Mouse (Mus musculus) common myeloid progenitor, adult 5-6 weeks (primary cell): ENCODE results near the gene Tspan14. TPM values are rescaled to one million over a fixed set of nuclear protein-coding genes. Genes with fewer than 3 reads are reported as not detected.
A peak's percentile ranks its signal among the peaks of the same experiment; 100 is the strongest.

Source experiments
- ATAC-seq: replicated peaks from 2 replicates; pipeline ENCODE4 v1.8.0; 2016; ENCODE audit warnings: low read depth, mild to moderate bottlenecking, moderate TSS enrichment, inconsistent platforms; ENCODE audit not compliant: poor library complexity, severe bottlenecking
- total RNA-seq: library from RNA; stranded (forward); fragments of 200-1000, 187-1606 nt; gene quantifications from 2 replicates; pipeline ENCODE4 v1.2.3, GENCODE M21; 2017

Gene Tspan14
- total RNA-seq, 1 experiment from 2014 or later = 46.6 TPM

DNA sequence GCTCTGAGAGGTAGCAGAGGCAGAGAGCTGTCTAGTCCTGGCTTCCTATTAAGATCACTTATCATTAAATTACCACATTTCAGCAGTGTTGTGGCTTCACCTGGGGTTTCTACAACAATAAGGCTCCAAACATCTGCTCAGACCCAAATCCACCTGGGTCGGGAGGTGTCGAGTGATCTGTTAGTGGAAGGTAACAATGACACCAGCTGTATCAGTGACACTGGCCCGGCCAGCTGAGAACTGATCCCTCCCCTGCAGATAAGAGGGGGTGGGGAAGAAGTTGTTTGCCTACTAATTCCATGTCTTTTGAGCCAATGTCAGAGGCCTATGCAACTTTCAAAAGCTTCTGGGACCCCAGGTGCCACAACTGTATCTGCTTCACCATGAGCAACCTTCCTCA lies 73.4 kb downstream of the Tspan14 start, which contains the start of gene Sh2d4b:
Sh2d4b (minus strand) TSS at position 71 of the 400 bp plus-strand sequence.
- no peak for ATAC-seq

DNA sequence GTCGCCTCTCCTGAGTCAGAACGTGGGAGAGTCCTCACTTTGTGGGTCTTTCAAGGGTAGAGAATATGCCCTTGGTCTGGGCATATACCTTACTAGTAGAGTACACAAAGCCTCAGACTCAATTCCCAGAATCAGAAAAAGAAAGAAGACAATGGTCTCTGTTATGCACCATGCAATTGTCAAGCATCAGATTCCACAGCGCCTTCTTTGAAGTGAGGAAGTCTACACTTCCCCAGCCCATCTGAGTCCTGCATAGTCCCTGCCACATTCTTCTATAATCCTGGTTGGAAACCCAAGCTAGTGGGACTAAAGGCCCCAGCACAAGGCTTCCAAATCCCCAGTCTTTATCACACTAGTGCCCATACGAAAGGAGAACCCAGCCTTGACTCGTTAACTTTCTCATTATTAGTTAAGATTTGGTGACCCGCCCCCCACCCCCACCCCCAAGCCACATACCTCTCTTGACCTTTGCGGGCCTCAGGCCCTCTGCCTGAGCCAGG lies 74.2 kb downstream of the Tspan14 start:
- no peak for ATAC-seq

DNA sequence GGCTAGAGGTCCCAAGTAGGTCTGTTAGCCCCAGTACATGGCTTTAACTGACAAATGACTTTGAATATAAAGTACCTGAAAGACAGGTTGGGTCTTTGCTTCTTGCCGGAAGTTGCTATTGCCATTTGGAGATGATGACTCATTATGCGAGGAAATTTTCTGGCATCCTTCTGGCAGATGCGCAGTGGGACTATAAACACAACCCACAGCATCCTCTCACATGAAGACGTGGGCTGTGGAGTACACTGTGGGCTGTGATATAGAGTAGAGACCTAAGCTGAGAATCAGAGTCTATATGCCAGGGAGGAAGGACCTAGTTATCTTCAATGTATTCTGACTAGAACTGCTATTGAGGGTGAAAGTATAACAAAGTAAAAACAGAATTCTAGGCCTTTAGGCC lies 75.1 kb downstream of the Tspan14 start:
- ATAC-seq = no peak

DNA sequence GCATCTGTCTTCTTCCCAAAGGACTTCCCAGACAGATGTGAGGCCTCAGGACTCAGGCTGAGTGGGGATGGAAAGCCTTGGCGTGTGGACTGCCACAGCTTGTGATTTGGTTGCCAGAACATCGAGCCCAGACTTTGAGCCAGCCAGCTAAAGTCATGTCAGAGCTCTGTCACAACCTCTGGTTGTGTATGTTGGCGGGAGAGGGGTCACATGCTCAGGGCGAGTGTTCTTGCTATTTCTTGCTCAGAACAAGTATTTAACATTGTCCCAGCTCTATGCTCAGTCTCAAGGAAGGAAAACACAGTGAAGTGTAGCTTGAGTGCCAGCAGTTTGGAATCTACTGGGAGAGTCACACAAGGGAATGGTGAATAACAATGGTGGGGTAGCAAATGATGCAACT lies 76.9 kb downstream of the Tspan14 start:
- ATAC-seq = no peak

DNA sequence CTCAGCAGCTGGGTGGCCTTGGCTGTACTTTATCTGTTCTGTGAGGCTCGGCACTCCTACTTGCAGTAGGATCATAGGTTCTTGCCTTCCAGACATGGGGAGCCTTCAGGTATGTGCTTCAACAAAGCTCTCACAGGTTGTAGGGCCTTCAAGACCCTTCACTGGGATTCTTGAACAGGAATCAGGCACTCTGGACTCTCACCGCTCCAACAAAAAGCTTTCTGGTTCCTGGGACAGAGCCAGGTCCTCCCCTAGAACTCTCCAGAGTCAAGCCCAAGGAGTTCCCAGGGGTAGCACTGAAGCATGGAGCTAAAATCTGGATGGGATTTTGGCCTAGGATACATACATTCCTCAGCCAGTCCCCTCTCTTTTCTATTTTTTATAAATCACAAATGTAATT lies 77.4 kb downstream of the Tspan14 start:
- ATAC-seq = no peak

DNA sequence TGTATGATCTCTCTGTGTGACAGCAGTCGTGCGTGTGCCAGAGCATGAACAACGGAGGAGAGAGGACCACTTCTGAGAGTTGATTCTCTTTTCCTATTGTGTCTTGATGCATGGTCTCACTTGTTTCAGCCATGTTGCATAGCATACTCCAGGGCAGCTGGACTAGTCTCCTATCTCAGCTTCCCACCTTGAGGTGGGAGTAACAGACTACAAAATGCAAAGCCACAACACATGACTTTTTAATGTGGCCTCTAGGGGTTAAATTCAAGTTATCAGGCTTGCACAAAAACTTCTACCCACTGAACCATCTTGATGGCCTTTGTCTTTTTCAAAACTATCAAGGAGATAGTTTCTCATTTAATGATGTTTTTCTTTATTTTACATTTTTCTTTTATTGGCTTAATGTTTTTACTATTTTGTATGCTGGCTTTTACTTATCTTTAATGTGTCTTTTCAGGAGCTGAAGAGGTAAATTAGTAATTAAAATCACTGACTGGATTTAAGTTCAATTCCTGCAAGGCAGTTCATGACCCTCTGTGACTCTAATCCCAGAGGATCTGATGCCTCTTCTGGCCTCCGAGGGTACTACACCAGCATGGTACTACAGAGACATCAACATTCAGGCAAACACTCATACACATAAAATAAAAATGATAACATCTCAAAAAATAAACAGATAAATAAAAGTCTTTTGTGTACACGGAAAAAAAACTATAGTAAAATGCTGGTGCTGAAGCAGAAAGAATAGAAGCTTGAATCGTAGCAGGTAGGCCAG lies 80.0 kb downstream of the Tspan14 start:
- ATAC-seq = peak; percentile 60; the same call in 1 of the 2 replicates

DNA sequence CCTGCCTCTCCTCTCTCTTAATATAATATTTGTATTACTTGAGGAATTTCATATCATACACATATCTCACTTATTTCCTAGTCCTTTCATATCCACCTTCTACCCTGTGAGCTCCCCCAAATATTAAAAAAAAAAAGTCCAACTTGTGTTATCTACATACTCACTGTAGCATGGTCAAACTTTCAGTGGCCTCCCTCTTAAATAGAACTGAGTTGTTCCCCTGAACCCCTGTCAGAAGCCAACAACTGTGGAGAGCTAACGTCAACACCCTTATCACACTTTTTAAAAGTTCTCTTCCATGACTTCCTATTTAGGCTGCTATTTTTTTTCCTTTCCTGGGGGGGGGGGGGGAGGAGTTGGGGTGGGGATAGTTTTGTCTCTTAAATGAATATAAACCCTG lies 80.9 kb downstream of the Tspan14 start:
- no peak for ATAC-seq

DNA sequence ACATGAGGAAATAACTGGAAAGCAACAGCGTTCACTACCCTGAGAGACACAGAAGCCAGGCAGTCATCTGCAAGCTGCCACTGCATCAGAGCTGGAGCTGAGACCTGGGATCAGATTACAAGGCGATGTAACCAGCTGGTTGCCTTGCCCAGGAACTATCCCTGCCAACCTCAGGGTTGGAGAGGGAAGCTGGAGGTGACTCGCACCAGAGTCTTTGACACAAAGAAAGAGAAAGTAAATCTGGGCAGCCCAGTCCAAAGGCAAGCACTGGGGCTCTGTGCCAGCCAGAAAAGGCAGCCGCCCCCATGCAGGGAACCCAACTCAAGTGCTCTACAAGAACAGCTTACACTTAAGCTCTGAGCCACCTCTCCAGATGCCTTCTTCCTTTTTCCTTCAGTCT lies 81.4 kb downstream of the Tspan14 start:
- no peak for ATAC-seq

DNA sequence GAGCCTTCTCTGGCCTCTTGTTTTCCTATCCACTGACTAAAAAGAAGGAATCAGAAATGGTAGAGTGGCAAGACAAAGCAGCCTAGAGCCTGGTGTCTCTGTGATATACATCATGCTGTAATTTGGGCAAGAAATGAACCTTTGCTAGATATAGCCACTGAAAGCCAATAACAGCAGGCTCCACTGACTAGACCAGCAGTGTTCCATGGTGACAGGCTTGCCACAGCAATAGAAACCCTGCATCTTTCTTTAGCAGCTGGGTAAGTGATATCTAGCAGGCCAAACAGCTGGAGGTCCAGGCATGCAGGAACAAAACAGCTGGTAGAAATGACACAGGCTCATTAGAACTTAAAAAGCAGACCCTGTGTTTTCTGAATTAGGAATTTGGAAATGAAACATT lies 92.0 kb downstream of the Tspan14 start:
- ATAC-seq = no peak

DNA sequence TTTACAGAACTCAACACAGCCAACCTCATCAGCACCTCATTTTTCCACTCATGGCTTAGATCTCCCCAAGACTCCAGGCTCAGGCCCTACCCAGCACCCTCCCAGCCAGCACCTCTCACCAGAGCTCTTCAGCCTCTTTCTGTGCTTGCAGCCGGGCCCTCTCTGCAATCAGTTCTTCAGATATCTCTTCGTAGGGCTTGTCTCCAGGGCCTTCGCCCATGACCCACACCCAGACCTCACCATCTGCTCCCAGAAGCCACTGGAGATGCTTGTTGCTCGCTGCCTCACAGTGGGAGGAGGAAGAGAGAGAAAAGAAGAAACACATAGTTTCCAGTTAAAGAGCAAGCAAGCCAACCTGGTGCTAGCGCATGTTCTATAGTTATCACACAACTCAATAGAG lies 92.6 kb downstream of the Tspan14 start:
- no peak for ATAC-seq

DNA sequence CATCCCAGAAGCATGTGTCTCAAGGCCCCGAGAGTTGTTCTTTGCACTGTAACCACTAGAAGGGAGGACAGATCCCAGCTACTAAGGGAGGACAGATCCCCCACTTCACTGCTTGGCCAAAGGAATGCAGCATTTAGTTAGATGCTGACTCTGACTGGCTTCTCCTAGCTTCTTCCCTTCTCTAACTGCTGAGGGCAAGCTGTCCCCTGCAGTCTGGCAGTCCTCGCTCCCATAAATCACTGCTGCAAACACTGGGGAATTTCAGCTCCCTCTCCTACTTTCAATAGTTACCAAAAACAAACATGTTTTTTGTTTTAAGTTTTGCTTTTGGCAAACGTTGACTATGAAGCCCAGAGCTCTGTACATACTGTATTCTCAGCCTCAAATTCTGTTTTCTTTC lies 96.0 kb downstream of the Tspan14 start:
- no peak for ATAC-seq

DNA sequence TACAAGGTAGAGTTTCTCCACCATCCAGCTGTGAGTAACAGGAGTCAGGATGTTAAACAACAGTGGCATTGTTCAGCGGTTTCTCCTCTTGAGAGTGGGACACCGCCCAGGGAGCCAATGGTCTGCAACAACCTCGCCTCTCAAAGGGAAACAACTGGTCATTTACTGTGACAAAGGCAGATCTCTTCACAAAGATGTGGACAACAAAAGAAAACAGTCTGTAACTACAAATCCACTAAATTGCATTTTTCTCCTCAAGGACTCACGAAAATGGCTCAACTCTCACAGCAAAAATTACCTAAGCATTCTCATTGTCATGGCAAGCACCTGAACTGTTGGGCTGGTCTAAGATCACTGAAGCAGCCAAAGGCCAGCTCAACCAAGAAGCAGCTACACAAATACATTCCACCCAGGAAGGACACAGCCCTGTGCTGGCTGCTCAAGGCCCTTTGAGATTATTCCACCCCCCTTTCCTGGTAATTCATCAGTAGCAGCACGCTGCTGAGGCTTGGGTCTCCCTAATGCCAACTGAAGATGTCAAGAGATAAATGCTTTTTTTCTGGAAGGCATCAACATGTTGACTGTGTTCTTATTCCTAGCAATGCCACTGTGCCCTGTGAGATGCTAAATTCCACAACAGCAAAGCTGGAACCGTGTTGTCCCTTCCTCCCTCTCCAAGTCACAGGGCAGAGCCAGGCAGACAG lies 101.6 kb downstream of the Tspan14 start:
- no peak for ATAC-seq

DNA sequence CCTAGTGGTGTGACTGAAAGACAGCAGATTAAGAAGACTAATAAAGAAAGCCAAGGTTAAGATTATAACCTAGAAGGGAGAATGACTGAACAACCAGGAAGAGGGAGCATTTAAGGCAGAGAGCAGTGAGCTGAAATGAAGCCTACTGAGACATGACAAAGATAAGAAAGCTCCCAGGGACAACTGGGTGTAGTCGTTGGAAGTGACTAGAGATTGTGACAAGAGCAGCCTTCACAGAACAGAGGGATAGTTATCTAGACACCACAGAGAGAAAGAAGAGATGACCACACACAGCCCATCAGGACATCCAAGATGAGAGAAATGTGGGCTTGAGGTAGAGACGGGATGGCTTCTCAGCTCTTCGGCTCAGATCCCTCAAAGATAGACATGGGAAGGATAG lies 102.9 kb downstream of the Tspan14 start:
- no peak for ATAC-seq

DNA sequence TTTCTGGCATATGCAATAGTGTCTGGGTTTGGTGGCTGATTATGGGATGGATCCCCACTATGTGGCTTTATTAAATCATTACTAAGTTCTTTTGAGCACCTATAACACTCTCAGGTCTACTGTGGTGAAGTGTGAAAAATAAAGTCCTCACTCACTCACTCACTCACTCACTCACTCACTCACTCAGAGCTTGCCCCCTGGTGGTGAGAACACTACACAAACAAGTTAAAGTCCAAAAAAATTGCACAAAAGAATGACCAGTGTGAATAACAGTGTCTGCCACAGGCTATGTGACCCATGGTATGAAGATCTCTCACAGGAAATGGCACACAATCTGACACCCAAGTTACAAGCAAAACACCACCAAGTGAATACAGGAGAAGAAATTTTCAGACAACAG lies 103.6 kb downstream of the Tspan14 start:
- no peak for ATAC-seq

Other genes with a start within 250 kb of the Tspan14 start
- 0.46 TPM in 1 of 2 replicates, not detected in the other for gene Sh2d4b, start 73.5 kb downstream of the Tspan14 start, total RNA-seq
- 26.4 and 32.5 TPM in 2 replicates for gene Fam213a, start 47.0 kb upstream of the Tspan14 start, total RNA-seq
- gene Dydc2, start 102.4 kb upstream of the Tspan14 start, total RNA-seq = not detected in 2 replicates
- not detected in 2 replicates for gene Dydc1, start 106.1 kb upstream of the Tspan14 start, total RNA-seq
- not detected in 2 replicates for gene Mat1a, start 138.2 kb upstream of the Tspan14 start, total RNA-seq
- gene Sftpa1, start 165.0 kb upstream of the Tspan14 start, total RNA-seq = not detected in 2 replicates
- gene Mbl1, start 184.7 kb upstream of the Tspan14 start, total RNA-seq = not detected in 2 replicates
- gene Sftpd, start 218.3 kb upstream of the Tspan14 start, total RNA-seq = not detected in 2 replicates